Mouse (Mus musculus) myocyte (in vitro differentiated cells): ENCODE measurements around the gene Tbc1d23.

ENCODE experiments used
- CEBPB ChIP-seq: IDR thresholded peaks from 2 replicates; pipeline ENCODE4 v1.6.1; 2011; ENCODE audit warnings: mild to moderate bottlenecking, moderate library complexity; ENCODE audit not compliant: poor library complexity, insufficient read depth, severe bottlenecking
- E2F4 ChIP-seq: IDR thresholded peaks from one replicate; pipeline ENCODE4 v1.6.1; 2011; ENCODE audit warnings: mild to moderate bottlenecking, control low read depth, moderate library complexity; ENCODE audit not compliant: insufficient read depth
- MAX ChIP-seq: IDR thresholded peaks from one replicate; pipeline ENCODE4 v1.6.1; 2011; ENCODE audit warnings: low read depth, mild to moderate bottlenecking, control low read depth
- MYOD1 ChIP-seq, 3 experiments: IDR thresholded peaks; one replicate each; pipeline ENCODE4 v1.6.1; 2011; ENCODE audit warnings: control low read depth in 2 of 3, low read depth in 2 of 3, mild to moderate bottlenecking in 2 of 3, moderate library complexity in 1 of 3; ENCODE audit not compliant: insufficient read length in 2 of 3, control insufficient read depth in 1 of 3
- MYOG ChIP-seq, 3 experiments: IDR thresholded peaks; one replicate each; pipeline ENCODE4 v1.6.1; 2011; ENCODE audit warnings: control low read depth in 2 of 3, low read depth in 2 of 3, mild to moderate bottlenecking in 2 of 3; ENCODE audit not compliant: insufficient read length in 2 of 3, control insufficient read depth in 1 of 3, insufficient read depth in 1 of 3
- POLR2A ChIP-seq: IDR thresholded peaks from one replicate; pipeline ENCODE4 v1.6.1; 2011; ENCODE audit warnings: low read depth, mild to moderate bottlenecking, control low read depth, moderate library complexity; ENCODE audit not compliant: insufficient read length
- POLR2AphosphoS2 ChIP-seq: IDR thresholded peaks from one replicate; pipeline ENCODE4 v1.6.1; 2011; ENCODE audit warnings: low read depth, control low read depth; ENCODE audit not compliant: insufficient read length
- REST ChIP-seq: IDR thresholded peaks from one replicate; pipeline ENCODE4 v1.6.1; 2011; ENCODE audit warnings: mild to moderate bottlenecking, control low read depth, moderate library complexity; ENCODE audit not compliant: insufficient read depth, insufficient read length
- SRF ChIP-seq: IDR thresholded peaks from one replicate; pipeline ENCODE4 v1.6.1; 2011; ENCODE audit warnings: low read depth; ENCODE audit not compliant: control insufficient read depth, insufficient read length
- TCF12 ChIP-seq: IDR thresholded peaks from one replicate; pipeline ENCODE4 v1.6.1; 2011; ENCODE audit warnings: mild to moderate bottlenecking, control low read depth; ENCODE audit not compliant: poor library complexity, insufficient read depth, severe bottlenecking
- TCF3 ChIP-seq: IDR thresholded peaks from one replicate; pipeline ENCODE4 v1.6.1; 2011; ENCODE audit warnings: low read depth, control low read depth; ENCODE audit not compliant: insufficient read length
- USF1 ChIP-seq: IDR thresholded peaks from one replicate; pipeline ENCODE4 v1.6.1; 2011; ENCODE audit warnings: low read depth, mild to moderate bottlenecking, control low read depth, moderate library complexity

DNA sequence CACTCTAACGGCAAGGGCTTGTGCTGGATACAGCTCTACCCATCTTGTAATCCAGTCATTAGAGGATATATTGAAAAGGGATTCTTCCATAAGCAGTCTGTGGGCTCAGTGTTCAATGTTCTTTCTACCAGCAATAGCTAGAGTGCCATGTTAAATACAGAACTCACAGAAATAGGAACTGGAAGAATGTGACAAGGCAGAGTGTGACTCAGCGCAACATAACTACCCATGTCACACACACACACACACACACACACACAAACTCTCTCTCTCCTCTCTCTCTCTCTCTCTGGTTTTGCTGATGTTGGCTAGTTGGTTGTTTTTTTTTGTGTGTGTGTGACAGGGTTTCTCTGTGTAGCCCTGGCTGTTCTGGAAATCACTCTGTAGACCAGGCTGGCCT, 20.3 kb downstream of the Tbc1d23 start:
- TF ChIP-seq MAX (no peak), POLR2A (no peak), USF1 (no peak), MYOG (IDR thresholded peaks at IDR 0.05; ENCODE audit: control insufficient read depth in 1 of 3, insufficient read depth in 1 of 3, insufficient read length in 2 of 3, low read depth in 2 of 3) (no peak), SRF (no peak), E2F4 (no peak), CEBPB (no peak), POLR2AphosphoS2 (no peak), TCF12 (no peak), MYOD1 (IDR thresholded peaks at IDR 0.05; ENCODE audit: control insufficient read depth in 1 of 3, insufficient read length in 2 of 3, low read depth in 2 of 3) (no peak), REST (no peak), TCF3 (no peak)
